Mouse (Mus musculus): ENCODE data around the gene Rbm5.

Rbm5 gene

GRCm38 (mm10) chr9:107729709-107730108 lies 41.1 kb downstream of the Rbm5 start:
- no peak for DNase-seq (ENCODE audit: low spot score in 2 of 2)

GRCm38 (mm10) chr9:107728919-107729670 lies 41.7 kb downstream of the Rbm5 start:
- DNase-seq (ENCODE audit: low spot score in 2 of 2), result no peak

GRCm38 (mm10) chr9:107727041-107727440 lies 43.8 kb downstream of the Rbm5 start:
- no peak for DNase-seq (ENCODE audit: low spot score in 2 of 2)

- DNase-seq (ENCODE audit: low spot score in 2 of 2), result no peak
Observed at GRCm38 (mm10) chr9:107724796-107725195, 46.0 kb downstream of the Rbm5 start.

GRCm38 (mm10) chr9:107723794-107724531 lies 46.8 kb downstream of the Rbm5 start:
- DNase-seq (ENCODE audit: low spot score in 2 of 2), result no peak

- DNase-seq (ENCODE audit: low spot score in 2 of 2), result no peak
Observed at GRCm38 (mm10) chr9:107723292-107723691, 47.5 kb downstream of the Rbm5 start.

- DNase-seq (ENCODE audit: low spot score in 2 of 2), result no peak
Observed at GRCm38 (mm10) chr9:107718781-107719540, 51.8 kb downstream of the Rbm5 start.

GRCm38 (mm10) chr9:107716951-107717350 lies 53.8 kb downstream of the Rbm5 start:
- no peak for DNase-seq (ENCODE audit: low spot score in 2 of 2)

GRCm38 (mm10) chr9:107715632-107716031 lies 55.2 kb downstream of the Rbm5 start:
- no peak for DNase-seq (ENCODE audit: low spot score in 2 of 2)

- DNase-seq (ENCODE audit: low spot score in 2 of 2), result no peak
Observed at GRCm38 (mm10) chr9:107714221-107714952, 56.4 kb downstream of the Rbm5 start.

GRCm38 (mm10) chr9:107709697-107710483 lies 60.9 kb downstream of the Rbm5 start, which contains the start of gene Sema3f:
Gene Sema3f (minus strand): TSS chr9:107710475.
- peak in 1 of 2 experiments; percentile 48 for DNase-seq (ENCODE audit: low spot score in 2 of 2)

- DNase-seq (ENCODE audit: low spot score in 2 of 2), result no peak
Observed at GRCm38 (mm10) chr9:107709096-107709696, 61.6 kb downstream of the Rbm5 start.

GRCm38 (mm10) chr9:107708439-107709095 lies 62.2 kb downstream of the Rbm5 start:
- no peak for DNase-seq (ENCODE audit: low spot score in 2 of 2)

GRCm38 (mm10) chr9:107707701-107708438 lies 62.9 kb downstream of the Rbm5 start:
- no peak for DNase-seq (ENCODE audit: low spot score in 2 of 2)

GRCm38 (mm10) chr9:107706781-107707211 lies 64.0 kb downstream of the Rbm5 start:
- no peak for DNase-seq (ENCODE audit: low spot score in 2 of 2)

GRCm38 (mm10) chr9:107703337-107704122 lies 67.3 kb downstream of the Rbm5 start:
- DNase-seq (ENCODE audit: low spot score in 2 of 2), result no peak

- DNase-seq (ENCODE audit: low spot score in 2 of 2), result no peak
Observed at GRCm38 (mm10) chr9:107702606-107703185, 68.1 kb downstream of the Rbm5 start.

GRCm38 (mm10) chr9:107701594-107701993 lies 69.2 kb downstream of the Rbm5 start:
- peak; percentile 47 to 53 for DNase-seq (ENCODE audit: low spot score in 2 of 2)

Measured in frontal cortex, postnatal 25 days (tissue).